Mouse (Mus musculus) lung, adult 2 months (tissue): ENCODE measurements around the gene Neurl1b. TPM values are rescaled to one million over a fixed set of nuclear protein-coding genes. Genes with fewer than 3 reads are reported as not detected.

Experiments used
- DNase-seq: peaks from one replicate; pipeline ENCODE4 v3.0.0; 2022
- H3K4me1 ChIP-seq: fragments of 200-500 bp; 2 replicates; pipeline ENCODE4 v1.6.1; 2011; ENCODE audit warnings: low read length; ENCODE audit not compliant: control insufficient read depth, insufficient read depth
- H3K4me3 ChIP-seq: fragments of 200-500 bp; replicated peaks from 2 replicates; pipeline ENCODE3; 2011; ENCODE audit warnings: low read depth, mild to moderate bottlenecking, control low read depth, low read length; ENCODE audit errors: extremely low read depth
- CTCF ChIP-seq: fragments of 200-500 bp; IDR thresholded peaks from 2 replicates; pipeline ENCODE4 v1.5.1; 2011; ENCODE audit warnings: mild to moderate bottlenecking, low read length, control low read depth; ENCODE audit not compliant: insufficient read depth
- POLR2A ChIP-seq: fragments of 200-500 bp; IDR thresholded peaks from 2 replicates; pipeline ENCODE4 v1.6.1; 2011; ENCODE audit warnings: low read depth, mild to moderate bottlenecking, control low read depth, low read length, borderline replicate concordance; ENCODE audit errors: extremely low read depth
- WGBS: fragments of 180-500 bp; shearing (Covaris S2); methylation state at CpG from one replicate; pipeline ENCODE4 v1.1.7; 2018; 5-methylcytosine and 5-hydroxymethylcytosine counted together
- polyA plus RNA-seq: library from polyadenylated mRNA; depleted of rRNA; stranded (reverse); fragments of >200 nt; gene quantifications from 2 replicates; pipeline ENCODE4 v1.2.3, GENCODE M21; 2012

Gene Neurl1b
- polyA plus RNA-seq, 1 experiment, result 14.5 TPM

DNA sequence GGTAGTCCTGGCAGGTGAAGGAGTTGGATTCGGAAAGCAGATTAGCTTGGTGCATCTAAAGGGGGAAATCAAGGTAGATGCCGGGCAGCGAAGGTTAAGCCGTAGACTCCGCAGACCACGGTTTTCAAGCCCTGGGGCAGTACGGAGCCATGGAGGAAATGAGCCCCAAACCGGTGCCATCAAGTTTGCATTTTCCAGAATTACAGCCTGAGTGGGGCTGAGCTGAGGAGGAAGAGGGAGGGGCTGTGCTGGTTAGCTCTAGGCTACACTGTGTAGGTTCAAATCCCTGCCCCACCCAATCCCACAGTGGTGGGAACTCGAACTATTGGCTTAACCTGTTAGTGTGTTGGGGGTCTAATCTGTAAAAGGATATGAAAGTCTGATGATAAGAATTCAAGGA lies 49.9 kb downstream of the Neurl1b start:
- Histone ChIP-seq H3K4me3 (peak overlapping the region; percentile 67), H3K4me1 (peaks cover 11% of the 10 kb centered on the region)
- 59% methylated on average over 9 of the region's 9 CpGs for WGBS
- TF ChIP-seq CTCF (no peak), POLR2A (no peak)
- no peak for DNase-seq

DNA sequence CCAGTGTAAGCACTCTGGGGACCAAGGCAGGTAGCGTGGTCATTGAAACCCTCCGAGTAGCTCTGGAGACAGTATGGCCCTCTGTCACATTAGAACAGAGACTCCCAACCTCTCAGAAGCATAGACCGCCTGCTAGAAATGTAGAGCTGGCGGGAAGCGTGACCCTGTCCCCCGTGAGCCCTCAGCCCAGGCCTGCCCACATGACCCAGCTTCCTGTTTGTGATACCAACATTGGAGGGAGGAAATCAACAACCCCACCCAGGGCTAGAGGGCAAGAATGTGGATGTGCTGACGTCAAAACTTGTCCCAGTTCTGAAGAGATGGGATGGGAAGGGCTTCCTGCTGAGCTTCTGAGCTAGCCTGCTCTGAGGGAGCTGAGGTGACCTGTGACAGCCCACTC lies 50.3 kb downstream of the Neurl1b start:
- H3K4me3 ChIP-seq, result peak overlapping the region; percentile 67
- H3K4me1 ChIP-seq, result peaks cover 11% of the 10 kb centered on the region
- TF ChIP-seq CTCF (no peak), POLR2A (peak; percentile 88)
- 48% methylated on average over 7 of the region's 7 CpGs for WGBS
- peak; percentile 50 for DNase-seq

DNA sequence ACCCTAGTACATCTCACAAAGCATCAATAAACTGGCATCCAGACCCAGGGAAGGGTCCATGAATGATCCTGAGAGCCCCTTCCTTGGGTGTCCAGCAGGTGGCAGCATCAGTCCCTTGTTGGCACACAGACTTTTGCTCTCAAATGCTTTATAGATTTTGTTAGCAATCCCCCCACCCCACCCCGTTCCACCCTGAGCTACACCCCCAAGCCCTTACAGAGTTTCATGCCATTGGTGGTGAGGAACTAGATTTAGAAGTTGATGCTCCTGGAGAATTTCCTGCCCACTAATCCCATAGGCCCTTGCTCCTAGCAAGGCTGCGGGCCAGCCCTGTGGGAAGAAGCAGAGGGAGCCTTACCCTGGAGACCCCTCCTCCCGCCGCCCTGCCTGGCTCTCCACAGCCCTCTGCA lies 52.1 kb downstream of the Neurl1b start:
- no peak overlapping the region for H3K4me3 ChIP-seq
- WGBS, result 20% methylated on average over 4 of the region's 4 CpGs
- peak; percentile 80 for DNase-seq
- TF ChIP-seq CTCF (peak; percentile 96), POLR2A (no peak)
- H3K4me1 ChIP-seq, result peaks cover 11% of the 10 kb centered on the region

DNA sequence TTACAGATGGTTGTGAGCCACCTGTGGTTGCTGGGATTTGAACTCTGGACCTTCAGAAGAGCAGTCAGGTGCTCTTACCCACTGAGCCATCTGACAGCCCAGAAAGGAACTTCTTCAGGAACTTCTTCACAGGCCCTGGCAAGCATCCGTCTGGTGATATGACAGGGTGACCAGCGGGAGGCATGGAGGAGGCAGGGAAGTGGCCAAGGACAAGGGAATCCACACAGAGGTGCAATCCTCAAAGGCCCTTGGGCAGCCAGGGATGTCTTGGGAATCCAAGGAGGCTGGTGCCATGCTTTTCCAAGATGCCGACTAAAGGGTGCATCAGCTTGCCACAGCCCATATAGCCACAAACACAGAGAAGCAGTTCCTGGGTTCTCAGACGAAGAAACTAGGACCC lies 53.0 kb downstream of the Neurl1b start:
- 75% methylated on average over 4 of the region's 4 CpGs for WGBS
- DNase-seq, result no peak
- H3K4me3 ChIP-seq, result no peak overlapping the region
- H3K4me1 ChIP-seq, result peaks cover 11% of the 10 kb centered on the region
- no peak for TF ChIP-seq CTCF
- no peak for TF ChIP-seq POLR2A

DNA sequence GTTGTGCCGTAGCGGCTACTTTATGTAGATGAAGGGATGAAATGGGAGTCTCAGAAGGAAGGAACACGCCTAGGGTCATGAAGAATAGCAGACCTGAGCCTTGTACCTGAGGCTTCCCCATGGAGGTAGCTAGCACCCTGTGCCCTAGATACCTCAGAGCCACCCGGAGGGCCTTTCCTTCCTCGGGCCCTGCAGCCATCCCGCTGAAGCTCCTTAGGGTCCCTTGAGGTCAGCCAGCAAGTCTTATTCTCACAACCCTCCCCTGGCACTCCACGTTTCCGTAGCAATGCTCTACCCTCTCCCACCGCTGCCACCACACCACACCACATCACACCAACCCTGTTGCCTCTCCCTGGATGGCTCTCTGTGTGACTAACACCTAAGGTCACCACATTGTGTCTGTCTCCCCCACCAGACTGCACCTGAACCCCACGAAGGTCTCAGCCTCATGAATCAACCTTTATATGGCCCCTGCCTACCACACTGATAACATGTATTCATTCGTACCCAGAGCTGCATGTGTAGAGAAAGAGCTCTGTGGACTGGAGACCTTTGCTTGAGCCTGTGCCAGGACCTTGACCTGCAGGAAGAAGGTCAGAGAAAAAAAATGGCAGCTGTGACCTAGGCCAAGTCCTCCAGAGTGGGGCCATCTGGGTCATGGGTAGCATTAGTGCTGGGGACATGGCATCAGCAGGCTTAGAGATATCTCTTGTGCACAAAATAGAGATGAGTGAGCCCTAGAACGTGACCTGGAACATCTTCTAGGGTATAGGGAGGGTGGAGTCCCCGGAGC lies 53.7 kb downstream of the Neurl1b start:
- Histone ChIP-seq H3K4me3 (no peak overlapping the region), H3K4me1 (peaks cover 11% of the 10 kb centered on the region)
- TF ChIP-seq POLR2A (no peak), CTCF (no peak)
- DNase-seq, result no peak
- 86% methylated on average over 13 of the region's 13 CpGs for WGBS

DNA sequence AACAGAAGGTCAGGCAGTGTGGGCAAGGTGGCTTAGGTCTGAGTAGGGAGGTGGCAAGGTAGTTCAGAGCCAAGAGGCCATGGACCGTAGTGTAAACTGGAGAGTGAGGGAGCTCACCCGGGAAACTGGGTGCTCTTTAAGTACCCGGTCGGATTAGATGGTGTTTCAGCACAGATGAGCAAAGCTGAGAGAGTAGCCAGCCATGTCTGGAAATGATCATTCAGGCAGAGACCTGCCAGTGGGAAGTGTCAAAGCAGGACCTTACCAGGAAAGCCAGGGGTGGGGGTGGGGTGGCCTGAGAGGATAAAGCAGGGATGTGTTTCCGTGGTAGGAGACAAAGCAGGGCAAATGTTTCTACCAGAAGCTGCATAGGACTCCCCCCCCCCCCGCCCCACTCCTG lies 62.2 kb downstream of the Neurl1b start:
- TF ChIP-seq POLR2A (no peak), CTCF (no peak)
- DNase-seq, result no peak
- WGBS, result 74% methylated on average over 6 of the region's 6 CpGs
- no peak overlapping the region for H3K4me3 ChIP-seq
- H3K4me1 ChIP-seq, result no peaks in the 10 kb centered on the region

DNA sequence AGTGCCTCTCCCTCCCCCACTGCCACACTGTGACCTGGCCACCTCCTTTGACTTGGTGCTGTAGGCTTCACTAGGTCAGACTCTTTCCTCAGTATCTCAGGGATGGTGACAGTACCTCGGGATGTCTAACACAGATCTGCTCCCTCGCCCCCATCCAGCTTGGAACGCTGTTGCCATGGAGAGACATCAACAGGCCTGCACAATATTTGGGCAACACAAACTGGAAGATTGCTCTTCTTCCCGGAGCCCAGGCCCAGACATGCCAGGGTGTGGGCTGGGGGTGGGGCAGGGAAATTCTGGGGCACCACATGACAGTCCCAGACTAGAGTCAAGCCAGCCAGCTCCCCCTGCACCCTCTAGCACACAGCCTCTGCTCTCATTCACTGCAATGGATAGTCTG lies 64.0 kb downstream of the Neurl1b start:
- Histone ChIP-seq H3K4me3 (no peak overlapping the region), H3K4me1 (no peaks in the 10 kb centered on the region)
- DNase-seq, result no peak
- WGBS, result 54% methylated on average over 4 of the region's 4 CpGs
- no peak for TF ChIP-seq CTCF
- TF ChIP-seq POLR2A, result no peak

DNA sequence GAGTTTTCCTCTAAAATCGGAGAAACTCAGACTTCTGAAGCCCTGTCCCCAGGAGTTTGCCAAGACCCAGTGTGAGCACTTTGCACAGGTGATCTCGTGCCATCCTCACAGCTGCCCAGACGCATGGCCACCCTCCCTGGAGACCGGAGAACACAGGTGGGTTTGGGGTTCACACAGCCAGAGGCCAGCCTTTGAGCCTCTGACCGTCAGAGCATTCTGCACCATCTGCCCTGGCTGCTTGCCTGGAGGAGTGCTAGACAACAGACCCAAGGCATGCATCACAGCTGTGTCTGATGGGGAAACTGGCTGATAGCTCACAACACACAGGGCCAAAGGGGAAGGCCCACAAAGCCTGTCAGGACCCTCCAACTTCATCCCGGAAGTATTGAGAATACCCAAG lies 65.0 kb downstream of the Neurl1b start:
- DNase-seq, result no peak
- no peak for TF ChIP-seq CTCF
- TF ChIP-seq POLR2A, result no peak
- H3K4me1 ChIP-seq, result no peaks in the 10 kb centered on the region
- WGBS, result 77% methylated on average over 6 of the region's 6 CpGs
- no peak overlapping the region for H3K4me3 ChIP-seq

DNA sequence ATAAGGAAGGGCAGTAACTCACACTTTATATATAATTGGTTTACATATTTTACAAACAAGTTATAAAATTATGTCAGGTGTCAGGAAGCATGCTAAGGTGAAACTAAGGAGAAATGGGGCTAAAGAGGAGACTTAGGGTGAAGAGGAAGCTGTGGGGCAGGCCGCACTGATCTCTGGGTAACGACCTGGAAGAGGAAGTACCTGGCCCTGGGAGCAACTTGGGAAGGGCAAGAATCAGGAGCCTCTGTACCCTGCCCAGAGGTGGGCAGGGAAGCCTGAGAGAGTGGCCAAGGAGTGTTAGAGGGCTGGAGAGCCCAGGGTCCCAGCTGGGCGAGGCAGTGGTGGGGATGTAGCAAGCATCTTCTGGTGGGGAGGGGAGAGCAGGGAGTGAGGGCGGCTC lies 66.3 kb downstream of the Neurl1b start:
- no peak for TF ChIP-seq CTCF
- TF ChIP-seq POLR2A, result no peak
- WGBS, result 90% methylated on average over 4 of the region's 4 CpGs
- Histone ChIP-seq H3K4me1 (no peaks in the 10 kb centered on the region), H3K4me3 (no peak overlapping the region)
- no peak for DNase-seq
